Mouse (Mus musculus) urinary bladder, postnatal 25 days (tissue): Measurements from ENCODE around the gene Gm11733.

Experiments
- DNase-seq: peaks from one replicate; pipeline ENCODE4 v3.0.0; 2022; ENCODE audit warnings: low spot score

Gm11733 gene

GRCm38 (mm10) chr11:117535491-117536304, 51.5 kb downstream of the Gm11733 start:
- no peak for DNase-seq

DNA sequence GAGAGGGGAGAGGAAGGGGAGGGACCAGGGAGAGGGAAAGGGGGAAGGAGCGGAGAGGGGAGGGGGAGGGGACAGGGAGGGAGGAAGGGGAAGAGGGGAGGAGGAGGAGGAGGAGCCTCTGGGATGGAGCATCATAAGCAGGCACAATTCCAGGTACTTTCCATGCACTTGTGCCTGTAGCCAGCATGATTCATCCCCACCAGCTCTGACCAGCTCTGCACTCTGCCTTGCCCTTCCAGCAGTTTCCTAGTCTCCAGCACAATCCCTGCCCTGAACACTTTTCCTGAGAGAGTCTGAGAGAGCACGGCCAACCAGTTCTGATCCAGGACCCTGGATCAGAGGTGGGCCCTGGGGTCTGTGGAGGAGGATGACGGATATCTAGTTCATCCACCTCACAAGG, 52.4 kb downstream of the Gm11733 start:
- no peak for DNase-seq
